Mouse (Mus musculus) B cell, adult 62 days (primary cell): ENCODE results near the gene Cldn34b1. TPM values are rescaled to one million over a fixed set of nuclear protein-coding genes. Genes with fewer than 3 reads are reported as not detected.

ENCODE experiments used
- total RNA-seq: library from RNA; stranded (reverse); gene quantifications from 4 replicates; pipeline ENCODE4 v1.2.4, GENCODE M21; 2023

Gene Cldn34b1
- total RNA-seq, result not detected in 4 replicates

DNA sequence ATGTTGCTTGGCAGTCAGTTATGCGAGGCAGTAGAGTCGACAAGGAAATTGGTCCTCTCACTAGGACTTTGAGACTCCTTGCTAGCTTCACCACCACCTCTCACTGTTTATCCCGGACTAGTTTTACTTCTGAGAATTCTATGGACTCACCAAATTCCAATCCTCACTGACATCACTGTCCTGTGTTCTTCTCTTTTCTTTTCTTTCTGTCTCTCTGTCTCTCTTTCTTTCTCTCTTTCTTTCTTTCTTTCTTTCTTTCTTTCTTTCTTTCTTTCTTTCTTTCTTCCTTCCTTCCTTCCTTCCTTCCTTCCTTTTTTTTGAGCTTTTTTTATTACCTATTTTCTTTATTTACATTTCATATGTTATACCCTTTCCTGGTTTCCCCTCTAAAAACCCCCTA is at the start of gene Cldn34b1:
Gene Cldn34b1 (minus strand): TSS at position 101 of the 400 bp plus-strand sequence.

DNA sequence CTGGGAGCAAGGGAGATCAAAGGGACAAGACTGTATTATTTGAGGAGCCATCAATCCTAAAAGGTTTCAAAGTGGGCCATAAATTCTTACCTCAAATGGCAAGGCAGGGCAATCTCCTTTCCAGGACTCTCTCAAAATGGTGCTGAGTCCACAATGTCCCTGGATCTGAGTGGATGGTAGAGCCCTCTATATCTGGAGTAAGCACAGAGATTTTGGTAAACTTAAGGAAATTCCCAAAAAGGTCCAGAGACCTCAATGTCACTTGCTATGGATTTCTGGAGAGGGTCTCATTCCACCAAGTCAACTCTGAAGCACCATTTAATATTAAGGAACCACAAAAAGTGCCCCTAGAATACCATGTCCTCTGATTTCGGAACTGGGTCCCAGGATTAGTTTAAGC is 45.8 kb upstream of the Cldn34b1 start, which contains the start of gene Magea6:
Gene Magea6 (minus strand): TSS at position 101 of the 400 bp plus-strand sequence.

Other genes starting within 250 kb of the Cldn34b1 start
- gene Magea6, start 45.7 kb upstream of the Cldn34b1 start, total RNA-seq, result not detected in 4 replicates
- gene Magea3, start 59.2 kb upstream of the Cldn34b1 start, total RNA-seq, result not detected in 4 replicates
- gene Magea8, start 105.6 kb upstream of the Cldn34b1 start, total RNA-seq, result not detected in 4 replicates
- not detected in 4 replicates for gene Magea5, start 172.9 kb upstream of the Cldn34b1 start, total RNA-seq
- not detected in 4 replicates for gene Magea1, start 199.5 kb upstream of the Cldn34b1 start, total RNA-seq
- gene Magea2, start 203.4 kb upstream of the Cldn34b1 start, total RNA-seq, result not detected in 4 replicates
- not detected in 4 replicates for gene Cldn34b2, start 238.1 kb upstream of the Cldn34b1 start, total RNA-seq